Mouse (Mus musculus) embryo, embryonic 10.5 days (tissue): ENCODE measurements around the gene Jade1.
A peak's percentile ranks its signal among the peaks of the same experiment; 100 is the strongest.

Experiments used
- DNase-seq: peaks from one replicate; pipeline ENCODE4 v3.0.0-alpha.2; 2015; ENCODE audit warnings: low spot score

The Jade1 gene

DNA sequence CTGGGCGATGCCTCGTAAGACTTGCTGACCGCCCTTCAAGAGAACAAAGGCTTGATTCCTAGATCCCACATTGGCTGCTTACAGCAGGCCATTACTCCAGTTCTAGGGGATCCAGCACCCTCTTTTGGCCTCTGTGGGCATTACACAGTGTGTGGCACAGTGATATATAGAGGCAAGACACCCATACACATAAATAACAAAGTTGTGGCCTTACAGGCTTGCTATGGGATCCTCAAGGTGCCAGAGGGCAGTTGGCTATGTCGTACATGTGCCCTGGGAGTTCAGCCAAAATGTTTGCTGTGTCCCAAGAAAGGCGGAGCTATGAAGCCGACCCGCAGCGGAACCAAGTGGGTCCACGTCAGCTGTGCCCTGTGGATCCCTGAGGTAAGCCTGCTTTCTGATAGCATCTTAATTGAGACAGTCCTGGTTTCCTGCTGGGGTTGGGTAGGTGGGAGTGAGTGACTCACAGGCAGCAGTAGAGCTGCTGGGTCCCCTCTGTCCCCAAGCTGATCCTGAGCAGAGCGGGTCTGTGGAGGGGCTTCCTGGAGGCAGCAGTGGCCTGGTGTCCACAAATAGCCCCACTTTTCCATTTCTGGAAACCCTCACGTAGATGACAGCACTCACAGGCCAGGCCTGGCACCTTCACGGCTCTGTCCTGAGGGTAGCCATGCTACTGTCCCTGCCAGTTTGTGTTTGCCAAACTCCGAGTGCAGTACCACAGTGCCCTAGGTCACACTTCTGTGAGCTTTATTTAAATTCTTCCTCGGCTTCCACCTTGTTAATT lies 44.5 kb downstream of the Jade1 start:
- DNase-seq: peak; percentile 69

DNA sequence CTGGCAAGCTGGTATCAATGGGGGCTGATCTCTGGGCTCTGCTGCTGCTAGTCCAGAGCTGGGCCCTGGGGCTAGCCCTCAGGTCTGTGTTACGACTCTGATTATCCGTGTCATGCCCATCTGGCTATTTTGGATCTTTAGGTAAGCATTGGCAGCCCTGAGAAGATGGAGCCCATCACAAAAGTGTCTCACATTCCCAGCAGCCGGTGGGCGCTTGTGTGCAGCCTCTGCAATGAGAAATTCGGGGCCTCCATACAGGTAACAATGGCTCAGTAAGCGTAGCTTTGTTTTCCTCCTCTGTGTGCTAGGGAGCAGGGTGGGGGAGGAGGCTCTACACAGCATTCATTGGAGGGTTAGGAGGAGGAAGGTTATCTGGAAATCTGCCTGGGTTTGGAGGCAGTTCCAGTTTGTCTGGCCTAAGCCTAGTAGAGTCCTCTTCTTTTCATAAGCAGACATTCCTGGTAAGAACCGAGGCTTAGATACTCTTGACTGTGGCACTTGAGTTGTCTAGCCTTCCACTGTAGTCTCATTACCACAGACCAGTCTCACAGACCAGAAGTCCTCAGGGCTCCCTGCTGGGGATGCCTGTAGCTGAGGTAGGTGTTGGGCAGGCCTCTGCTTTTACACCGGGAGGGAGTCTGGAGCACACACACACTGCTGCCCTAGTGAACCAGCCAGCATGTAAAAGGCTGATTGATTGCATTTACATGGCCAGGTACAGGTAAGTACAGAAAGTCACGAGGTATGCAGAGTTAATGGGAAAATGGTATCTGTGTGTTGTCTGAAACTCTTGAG lies 45.9 kb downstream of the Jade1 start:
- DNase-seq: no peak

DNA sequence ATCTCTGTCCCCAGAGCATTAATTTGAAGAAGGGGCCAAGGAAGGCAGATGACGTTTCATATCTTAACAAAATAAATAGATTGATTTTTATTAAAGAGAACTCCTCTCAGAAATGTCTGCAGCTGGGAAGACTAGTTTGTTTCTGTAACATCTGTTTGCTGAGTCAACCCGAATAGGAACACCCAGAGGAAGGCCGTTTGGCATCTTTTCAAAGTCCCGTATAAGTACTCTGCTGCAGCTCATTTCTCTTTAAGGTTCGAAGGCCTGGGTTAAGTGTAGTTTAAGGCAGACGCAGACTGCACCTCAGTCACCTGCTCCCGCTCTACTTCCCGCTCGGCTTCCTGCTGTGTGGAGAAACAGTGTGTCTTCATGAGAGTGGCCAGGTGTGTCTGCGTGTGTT lies 47.4 kb downstream of the Jade1 start:
- DNase-seq: no peak

DNA sequence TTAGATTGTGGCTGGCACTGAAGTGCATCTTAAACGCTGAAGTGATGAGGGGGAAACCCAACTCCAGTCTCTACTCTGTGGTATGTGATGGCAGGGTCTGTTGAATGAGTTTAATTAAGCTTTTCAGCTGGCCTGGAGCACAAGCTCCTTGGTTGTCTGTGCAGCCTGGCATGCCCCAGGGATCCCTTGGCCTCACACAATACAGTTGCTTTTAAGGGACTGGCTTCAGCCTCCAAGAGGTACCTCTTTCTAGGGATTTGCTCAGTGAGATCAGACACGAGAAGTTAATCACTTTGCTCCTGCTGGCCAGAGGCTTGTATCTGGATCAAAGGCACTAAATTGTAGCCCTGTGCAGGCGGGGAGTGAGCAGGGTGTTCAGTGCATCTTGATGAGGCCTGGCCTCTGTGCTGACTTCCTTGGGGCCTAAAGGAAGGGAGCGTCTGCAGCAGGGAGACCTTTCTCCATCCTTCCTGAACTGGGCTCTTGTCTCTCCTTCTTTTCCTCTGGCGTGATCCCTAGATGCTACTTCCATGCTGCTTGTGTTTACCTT lies 48.0 kb downstream of the Jade1 start:
- no peak for DNase-seq

DNA sequence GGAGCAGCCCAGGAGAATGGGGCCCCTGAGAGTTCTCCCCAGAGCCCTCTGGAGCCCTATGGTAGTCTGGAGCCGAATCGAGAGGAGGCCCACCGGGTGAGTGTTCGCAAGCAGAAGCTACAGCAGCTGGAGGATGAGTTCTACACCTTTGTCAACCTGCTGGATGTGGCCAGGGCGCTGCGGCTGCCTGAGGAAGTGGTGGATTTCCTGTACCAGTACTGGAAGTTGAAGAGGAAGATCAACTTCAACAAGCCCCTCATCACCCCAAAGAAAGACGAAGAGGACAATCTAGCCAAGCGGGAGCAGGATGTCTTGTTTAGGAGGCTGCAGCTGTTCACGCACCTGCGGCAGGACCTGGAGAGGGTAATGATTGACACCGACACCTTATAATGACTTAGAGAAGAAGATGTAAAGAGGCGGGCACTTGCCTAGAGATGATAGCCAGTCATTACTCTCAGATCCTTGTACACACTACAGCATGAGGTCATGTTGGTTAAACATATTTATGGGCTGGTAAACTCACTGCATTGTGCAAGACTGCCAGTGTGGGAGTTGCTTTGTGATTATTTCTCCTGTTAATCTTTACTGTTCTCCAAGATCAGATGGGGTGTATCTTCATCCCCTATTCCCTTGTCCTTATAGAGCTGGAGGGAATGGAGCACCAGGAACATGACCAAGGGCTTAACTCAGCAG lies 49.2 kb downstream of the Jade1 start:
- no peak for DNase-seq

DNA sequence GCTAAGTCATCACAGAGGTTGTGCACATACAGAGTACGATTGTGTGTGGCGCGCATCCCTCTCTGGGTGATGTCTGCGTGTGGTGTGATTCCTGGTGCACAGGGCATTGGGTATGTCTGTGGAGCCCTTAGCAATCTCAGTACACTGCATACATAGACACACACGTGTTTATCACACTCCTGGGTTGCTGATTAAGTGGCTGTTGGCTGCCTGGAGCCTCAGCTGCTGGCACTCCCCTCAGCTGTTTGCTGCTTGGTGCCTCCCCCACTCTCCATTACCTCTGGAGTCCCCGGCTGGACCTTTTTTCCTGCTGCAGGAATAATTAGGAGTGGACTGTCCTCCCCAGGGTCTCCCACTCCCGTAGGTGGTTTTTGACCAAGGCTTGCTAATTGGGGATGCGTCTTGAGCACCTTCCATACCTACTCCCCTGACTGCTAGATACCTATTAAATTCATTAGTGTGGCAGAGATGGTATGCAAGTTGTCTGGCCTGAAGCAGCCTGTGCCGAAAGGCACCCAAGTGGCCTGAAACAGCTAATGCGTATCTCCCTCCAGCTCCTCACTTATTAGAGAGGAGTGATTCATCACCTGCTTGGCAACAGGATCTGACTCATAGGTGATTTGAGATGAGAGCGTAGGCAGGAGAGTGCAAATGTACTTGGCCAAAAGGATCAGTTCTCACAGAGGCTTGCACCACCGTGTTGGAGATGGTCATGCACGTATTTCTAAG lies 50.2 kb downstream of the Jade1 start:
- no peak for DNase-seq

DNA sequence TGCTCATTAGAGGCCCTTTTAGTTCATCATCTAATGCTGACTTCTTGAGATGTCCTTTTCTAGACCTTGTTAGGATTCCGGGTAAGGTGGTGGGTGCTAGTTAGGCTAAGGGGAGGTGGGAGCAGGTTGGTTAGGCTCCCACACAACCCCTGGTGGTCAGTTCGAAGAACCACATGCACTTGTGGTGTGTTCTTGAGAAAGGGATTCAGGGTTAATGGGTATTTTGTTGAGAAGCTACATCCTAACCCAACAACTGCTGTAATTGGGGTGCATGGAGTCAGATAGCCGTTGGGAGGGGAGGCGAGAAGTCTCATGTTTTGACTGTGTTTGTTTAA lies 50.8 kb downstream of the Jade1 start:
- no peak for DNase-seq

DNA sequence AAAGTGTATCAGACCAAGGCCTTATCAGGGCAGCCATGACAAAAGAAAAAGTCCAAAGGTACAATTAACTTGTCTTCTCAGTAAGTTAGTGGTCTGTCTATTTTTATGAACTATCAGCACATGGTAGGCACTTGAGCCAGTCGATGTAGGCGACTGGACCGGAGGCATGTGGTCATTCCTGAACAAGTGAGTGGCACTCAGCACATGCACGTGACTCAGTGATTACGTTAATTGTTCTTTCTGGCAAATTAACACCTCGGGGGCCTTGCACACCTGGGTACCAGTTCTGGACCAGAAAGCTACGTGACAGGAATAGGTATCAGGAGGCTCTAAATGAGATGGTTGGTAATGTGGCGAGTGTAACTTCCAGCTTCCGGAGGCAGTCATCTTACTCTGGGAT lies 51.5 kb downstream of the Jade1 start:
- DNase-seq: no peak

DNA sequence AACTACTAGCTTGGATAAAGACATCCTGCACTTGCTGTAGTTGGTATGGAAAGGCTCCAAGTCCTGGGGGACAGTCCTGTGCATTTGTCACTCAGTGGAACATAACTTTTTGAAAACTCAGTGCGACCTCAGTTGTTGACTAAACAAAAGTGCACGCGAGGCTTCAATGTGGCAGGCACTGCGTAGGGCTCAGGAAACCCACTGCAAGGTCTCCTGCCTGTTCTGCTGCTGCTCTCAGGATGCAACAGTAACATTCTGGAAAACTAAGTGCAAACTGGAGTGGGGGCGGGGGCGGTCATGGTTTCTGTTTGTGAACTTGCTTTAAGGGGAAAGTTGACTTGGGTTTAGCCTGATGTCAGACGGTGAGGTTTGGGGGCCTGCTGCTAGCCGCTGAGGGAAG lies 51.9 kb downstream of the Jade1 start:
- DNase-seq: no peak

DNA sequence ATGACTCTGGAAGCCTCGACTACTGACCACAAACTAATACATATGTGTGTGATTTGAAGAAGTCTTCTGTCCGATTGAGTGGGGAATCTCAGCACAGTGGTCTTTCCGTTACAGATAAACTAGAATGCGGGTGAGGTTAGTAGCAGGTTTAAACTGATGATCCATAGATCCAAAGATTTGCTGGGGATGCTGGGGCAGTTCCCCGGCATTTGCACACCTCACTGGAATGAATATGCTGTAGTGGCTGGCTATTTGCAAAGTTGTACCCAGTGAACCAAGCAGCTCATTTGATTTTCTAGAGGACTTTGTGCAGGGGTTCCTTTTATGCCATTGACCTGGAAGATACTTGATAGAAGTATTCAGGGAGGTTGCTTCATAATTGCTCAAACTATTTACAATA lies 53.5 kb downstream of the Jade1 start:
- DNase-seq: no peak

DNA sequence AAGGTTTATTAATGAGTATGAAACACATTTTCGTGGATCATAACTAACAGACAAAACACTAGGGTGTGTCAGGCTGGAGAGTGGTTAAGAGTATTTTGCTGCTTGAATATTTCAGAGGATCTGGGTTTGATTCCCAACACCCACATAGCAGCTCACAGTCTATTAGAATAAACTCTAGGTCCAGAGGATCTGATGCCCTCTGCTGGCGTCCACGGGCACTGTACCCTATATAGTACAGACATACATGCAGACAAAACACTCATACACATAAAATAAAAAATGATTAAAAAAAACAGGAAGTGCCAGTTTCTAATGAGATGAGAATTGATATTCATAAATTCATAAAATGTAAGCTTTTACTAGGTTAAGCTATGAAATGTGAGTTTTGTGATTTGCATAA lies 56.7 kb downstream of the Jade1 start:
- peak; percentile 22 for DNase-seq

DNA sequence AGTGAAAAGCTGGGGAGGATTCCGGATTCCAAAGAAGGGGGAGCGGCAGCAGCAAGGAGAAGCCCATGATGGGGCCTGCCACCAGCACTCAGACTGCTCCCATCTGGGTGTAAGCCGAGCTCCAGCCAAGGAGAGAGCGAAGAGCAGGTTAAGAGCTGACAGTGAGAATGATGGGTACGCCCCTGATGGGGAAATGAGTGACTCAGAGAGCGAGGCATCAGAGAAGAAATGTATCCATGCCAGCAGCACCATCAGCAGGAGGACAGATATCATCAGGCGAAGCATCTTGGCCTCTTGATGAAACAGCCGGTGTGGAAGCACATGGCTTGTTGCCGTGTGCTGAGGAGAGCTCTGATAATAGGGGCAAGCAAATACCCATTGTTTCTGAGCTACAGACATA lies 58.2 kb downstream of the Jade1 start:
- DNase-seq: no peak

DNA sequence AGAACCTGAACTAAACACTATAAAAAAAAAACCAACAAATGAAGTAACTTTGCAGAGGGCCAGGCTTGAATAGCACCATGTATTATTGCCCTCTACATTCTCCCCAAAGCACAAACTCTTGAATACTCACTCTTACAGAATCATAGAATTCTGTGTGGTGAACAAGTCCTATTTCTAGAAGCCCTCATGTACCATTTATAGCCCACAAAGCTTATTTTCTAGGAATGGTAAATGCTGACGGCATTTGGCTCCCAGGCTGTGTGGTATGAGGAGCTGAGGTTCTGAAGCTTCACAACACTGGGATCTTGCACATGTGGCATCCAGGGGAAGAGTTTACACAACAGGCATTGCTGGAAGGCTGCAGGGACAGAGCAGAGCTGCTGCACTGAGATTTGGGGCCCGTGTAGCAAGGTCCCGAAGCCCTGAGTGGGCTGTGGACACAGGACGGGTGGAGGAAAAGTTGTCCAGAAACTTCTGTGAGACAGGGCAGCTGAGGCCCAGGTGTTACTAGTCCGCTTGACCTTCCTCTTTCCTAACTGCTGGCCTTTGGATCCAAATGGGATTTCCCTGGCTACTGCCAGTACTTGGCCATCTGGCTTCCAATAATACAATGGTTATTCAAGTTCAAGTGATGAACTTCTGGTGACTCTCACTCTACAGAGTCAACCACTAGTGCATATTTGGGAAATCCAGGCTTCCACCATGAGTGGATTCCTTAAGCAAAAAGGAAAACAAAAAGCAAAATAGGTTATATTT lies 58.9 kb downstream of the Jade1 start:
- DNase-seq: no peak

DNA sequence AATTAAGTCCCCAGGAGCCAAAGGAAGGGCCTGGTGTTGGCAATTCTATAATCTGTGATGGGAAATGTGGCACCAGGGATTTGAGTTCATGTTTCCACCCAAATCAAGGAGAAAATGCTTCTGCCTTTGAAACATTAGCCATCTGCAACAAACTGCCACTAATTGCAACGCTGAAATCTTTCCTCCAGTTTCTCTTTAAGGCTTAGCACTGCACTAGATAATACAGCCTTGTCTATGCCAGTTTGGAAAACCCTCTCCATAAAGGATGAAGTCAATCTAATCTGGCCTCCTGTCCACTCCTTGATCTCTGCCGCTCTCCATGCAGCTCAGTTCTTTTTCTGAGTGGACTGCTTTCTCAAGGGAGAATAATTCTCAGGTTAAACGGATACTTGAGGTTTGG lies 62.5 kb downstream of the Jade1 start:
- DNase-seq: no peak

DNA sequence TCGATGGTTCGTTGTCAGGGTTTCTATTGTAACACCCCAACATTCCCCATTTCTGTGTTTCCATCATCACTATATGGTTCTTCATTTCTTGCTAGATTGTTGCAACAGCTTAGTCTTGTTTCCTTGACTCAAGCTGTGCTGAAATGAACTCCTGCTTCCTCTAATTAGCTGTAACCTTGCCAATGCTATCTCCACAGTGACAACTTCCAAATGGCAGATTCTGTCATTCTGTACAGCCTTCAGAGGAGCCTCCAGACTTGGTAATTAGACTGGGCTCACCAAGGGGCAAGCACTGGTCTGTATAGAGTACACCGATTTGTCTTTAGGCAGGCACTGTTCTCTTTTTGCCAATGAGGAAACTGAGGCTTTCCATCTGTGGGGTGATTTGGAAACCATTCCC lies 63.0 kb downstream of the Jade1 start:
- DNase-seq: no peak

DNA sequence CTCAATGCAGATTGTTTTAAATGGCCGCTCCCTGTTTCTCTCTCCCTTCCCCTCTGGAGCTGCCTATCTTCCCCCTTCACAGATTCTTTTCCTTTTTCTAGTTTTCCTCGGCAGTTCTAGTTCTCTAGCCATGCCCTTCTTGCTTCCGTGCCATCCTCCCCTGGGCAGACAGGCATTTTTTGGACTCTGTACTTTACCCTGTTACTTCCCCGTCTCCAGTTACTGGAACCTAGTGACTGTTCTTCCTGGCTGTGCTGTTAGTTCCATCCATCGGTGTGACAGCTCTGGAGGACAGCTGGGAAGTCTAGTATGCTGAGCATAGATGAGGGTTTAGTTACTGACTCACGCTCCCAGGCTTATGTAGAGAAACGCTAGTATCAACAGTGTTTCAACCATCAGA lies 65.4 kb downstream of the Jade1 start:
- no peak for DNase-seq

DNA sequence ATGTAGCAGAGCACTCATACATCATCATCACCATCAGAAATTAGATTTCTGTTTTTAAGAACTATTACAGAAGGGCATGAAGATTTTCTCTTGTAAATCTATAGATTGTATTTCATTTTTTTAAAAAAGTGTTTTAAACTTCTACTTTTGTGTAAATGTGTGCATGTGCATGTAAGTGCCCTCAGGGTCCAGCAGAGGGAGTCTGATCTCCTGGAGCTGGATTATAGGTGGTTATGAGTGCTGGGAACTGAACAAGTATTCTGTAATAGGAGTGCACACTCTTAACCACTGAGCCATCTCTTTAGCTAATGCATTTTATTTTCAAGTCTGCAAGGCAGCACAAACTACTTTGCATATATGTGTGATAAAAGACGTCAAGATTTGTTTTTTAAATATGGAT lies 100.1 kb downstream of the Jade1 start:
- DNase-seq: no peak
